Mouse (Mus musculus) liver, adult 2 months (tissue): ENCODE measurements around the gene Fbxo4. TPM values are rescaled to one million over a fixed set of nuclear protein-coding genes. Genes with fewer than 3 reads are reported as not detected.

Source experiments
- DNase-seq: peaks from one replicate; pipeline ENCODE4 v3.0.0-alpha.2; 2011; ENCODE audit warnings: low read depth, low spot score; ENCODE audit errors: extremely low read depth
- H3K27ac ChIP-seq: fragments of 200-500 bp; replicated peaks from 2 replicates; pipeline ENCODE4 v1.5.1; 2012; ENCODE audit warnings: low read depth, mild to moderate bottlenecking, control low read depth, inconsistent platforms, low read length; ENCODE audit not compliant: insufficient read depth
- H3K27me3 ChIP-seq: fragments of 200-500 bp; 2 replicates; pipeline ENCODE4 v1.6.1; 2012; ENCODE audit warnings: mild to moderate bottlenecking, moderate library complexity, low read length, inconsistent platforms; ENCODE audit not compliant: control insufficient read depth, insufficient read depth
- H3K36me3 ChIP-seq: fragments of 200-500 bp; 2 replicates; pipeline ENCODE4 v1.6.1; 2012; ENCODE audit warnings: low read length, inconsistent platforms; ENCODE audit not compliant: control insufficient read depth, insufficient read depth
- H3K4me1 ChIP-seq: fragments of 200-500 bp; 2 replicates; pipeline ENCODE4 v1.6.1; 2011; ENCODE audit warnings: low read length; ENCODE audit not compliant: control insufficient read depth, insufficient read depth
- H3K4me3 ChIP-seq: fragments of 200-500 bp; 2 replicates; pipeline ENCODE4 v1.5.1; 2011; ENCODE audit warnings: low read depth, mild to moderate bottlenecking, control low read depth, low read length, moderate library complexity; ENCODE audit not compliant: insufficient read depth
- H3K79me2 ChIP-seq: fragments of 200-500 bp; 2 replicates; pipeline ENCODE4 v1.6.1; 2012; ENCODE audit warnings: inconsistent platforms, mild to moderate bottlenecking, low read length, moderate library complexity; ENCODE audit not compliant: control insufficient read depth, insufficient read depth
- H3K9ac ChIP-seq: fragments of 200-500 bp; 2 replicates; pipeline ENCODE4 v1.6.1; 2012; ENCODE audit warnings: low read depth, mild to moderate bottlenecking, control low read depth, inconsistent platforms, low read length
- CTCF ChIP-seq: fragments of 200-500 bp; IDR thresholded peaks from 2 replicates; pipeline ENCODE4 v1.5.1; 2011; ENCODE audit warnings: low read depth, low read length, control low read depth
- POLR2A ChIP-seq: fragments of 200-500 bp; IDR thresholded peaks from 2 replicates; pipeline ENCODE4 v1.6.1; 2011; ENCODE audit warnings: low read length, control low read depth; ENCODE audit not compliant: insufficient read depth; ENCODE audit errors: extremely low read depth
- WGBS: fragments of 180-500 bp; shearing (Covaris S2); methylation state at CpG from one replicate; pipeline ENCODE4 v1.1.7; 2018; 5-methylcytosine and 5-hydroxymethylcytosine counted together
- polyA plus RNA-seq: library from polyadenylated mRNA; depleted of rRNA; stranded (reverse); fragments of >200 nt; gene quantifications from 2 replicates; pipeline ENCODE4 v1.2.3, GENCODE M21; 2012
- total RNA-seq: library from RNA; depleted of rRNA; stranded (reverse); fragments of >200 nt; gene quantifications from 2 replicates; pipeline ENCODE4 v1.2.3, GENCODE M21; 2014

Gene Fbxo4
- total and polyA plus RNA-seq, 2 experiments, result 7.3 to 21.1 TPM

GRCm38 (mm10) chr15:3987981-3988380 lies 8.6 kb upstream of the Fbxo4 start:
- peak; percentile 23 for DNase-seq
- no peaks in the 10 kb centered on the region for H3K27me3 ChIP-seq
- H3K4me3 ChIP-seq, result no peak overlapping the region
- no peak overlapping the region for H3K27ac ChIP-seq
- no peaks in the 10 kb centered on the region for H3K79me2 ChIP-seq
- no peak overlapping the region for H3K9ac ChIP-seq
- WGBS, result 75% methylated on average over 2 of the region's 2 CpGs
- no peaks in the 10 kb centered on the region for H3K4me1 ChIP-seq
- TF ChIP-seq CTCF (0 out of 2 replicates have a peak, but pooled peaks have one; percentile 16), POLR2A (no peak)
- H3K36me3 ChIP-seq, result peaks cover 51% of the 10 kb centered on the region

DNA sequence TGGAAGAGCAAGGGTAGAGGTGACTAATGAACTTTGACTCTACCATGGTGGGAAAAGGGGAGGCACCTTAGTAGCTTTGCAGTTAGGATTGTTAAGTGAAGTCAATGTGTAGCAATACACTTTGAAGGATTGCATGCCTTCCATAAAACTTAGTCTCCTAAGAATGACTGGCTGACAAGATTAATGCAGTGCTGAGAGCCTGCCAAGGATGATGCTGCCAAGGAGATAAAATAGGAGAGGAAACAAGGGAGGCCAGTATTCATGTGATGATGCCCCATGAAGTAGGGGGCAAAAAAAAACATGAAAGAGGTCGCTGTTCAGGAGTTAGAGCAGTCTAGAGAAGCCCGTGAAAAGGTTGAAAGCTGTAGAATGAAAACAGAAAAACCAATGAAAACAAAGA lies 5.5 kb upstream of the Fbxo4 start:
- Histone ChIP-seq H3K4me3 (no peak overlapping the region), H3K9ac (no peak overlapping the region), H3K79me2 (no peaks in the 10 kb centered on the region), H3K4me1 (no peaks in the 10 kb centered on the region), H3K27me3 (no peaks in the 10 kb centered on the region), H3K27ac (no peak overlapping the region), H3K36me3 (peaks cover 37% of the 10 kb centered on the region)
- TF ChIP-seq CTCF, result no peak
- no peak for TF ChIP-seq POLR2A
- no peak for DNase-seq
- WGBS, result 76% methylated on average over 2 of the region's 2 CpGs

- no peak for DNase-seq
Observed at GRCm38 (mm10) chr15:3982732-3983131, 3.4 kb upstream of the Fbxo4 start.

GRCm38 (mm10) chr15:3979871-3980270 lies 498 bp upstream of the Fbxo4 start:
- 14% methylated on average over 3 of the region's 3 CpGs for WGBS
- H3K27me3 ChIP-seq, result no peaks in the 10 kb centered on the region
- H3K4me3 ChIP-seq, result no peak overlapping the region
- H3K4me1 ChIP-seq, result no peaks in the 10 kb centered on the region
- peak; percentile 56 for DNase-seq
- H3K27ac ChIP-seq, result peak overlapping the region; percentile 92
- TF ChIP-seq CTCF, result no peak
- no peak for TF ChIP-seq POLR2A
- H3K36me3 ChIP-seq, result peaks cover 16% of the 10 kb centered on the region
- no peaks in the 10 kb centered on the region for H3K79me2 ChIP-seq
- no peak overlapping the region for H3K9ac ChIP-seq

More at GRCm38 (mm10) chr15:3982732-3983131, 3.4 kb upstream of the Fbxo4 start:
- 89% methylated on average over 5 of the region's 5 CpGs for WGBS
- Histone ChIP-seq H3K27me3 (no peaks in the 10 kb centered on the region), H3K36me3 (peaks cover 30% of the 10 kb centered on the region), H3K79me2 (no peaks in the 10 kb centered on the region), H3K27ac (no peak overlapping the region), H3K4me1 (no peaks in the 10 kb centered on the region), H3K4me3 (no peak overlapping the region), H3K9ac (no peak overlapping the region)
- TF ChIP-seq CTCF (no peak), POLR2A (no peak)

- 93% methylated on average over 2 of the region's 2 CpGs for WGBS
- Histone ChIP-seq H3K9ac (no peak overlapping the region), H3K27me3 (no peaks in the 10 kb centered on the region), H3K4me3 (no peak overlapping the region), H3K4me1 (no peaks in the 10 kb centered on the region), H3K36me3 (peaks cover 10% of the 10 kb centered on the region), H3K79me2 (no peaks in the 10 kb centered on the region), H3K27ac (no peak overlapping the region)
- TF ChIP-seq CTCF, result no peak
- no peak for TF ChIP-seq POLR2A
- DNase-seq, result no peak
Observed at GRCm38 (mm10) chr15:3978279-3978678, 1.1 kb downstream of the Fbxo4 start.

- Histone ChIP-seq H3K79me2 (no peaks in the 10 kb centered on the region), H3K27ac (no peak overlapping the region)
- TF ChIP-seq CTCF (no peak), POLR2A (no peak)
Observed at GRCm38 (mm10) chr15:3973300-3973699, 6.1 kb downstream of the Fbxo4 start.

More at GRCm38 (mm10) chr15:3973300-3973699, 6.1 kb downstream of the Fbxo4 start:
- no peaks in the 10 kb centered on the region for H3K4me1 ChIP-seq
- H3K9ac ChIP-seq, result no peak overlapping the region
- H3K4me3 ChIP-seq, result no peak overlapping the region
- DNase-seq, result no peak
- H3K36me3 ChIP-seq, result peaks cover 27% of the 10 kb centered on the region
- no peaks in the 10 kb centered on the region for H3K27me3 ChIP-seq
- WGBS, result 93% methylated on average over 3 of the region's 3 CpGs
